Comparison of ENCODE assay signal across 8 mouse cellular contexts in the genomic region with DNA sequence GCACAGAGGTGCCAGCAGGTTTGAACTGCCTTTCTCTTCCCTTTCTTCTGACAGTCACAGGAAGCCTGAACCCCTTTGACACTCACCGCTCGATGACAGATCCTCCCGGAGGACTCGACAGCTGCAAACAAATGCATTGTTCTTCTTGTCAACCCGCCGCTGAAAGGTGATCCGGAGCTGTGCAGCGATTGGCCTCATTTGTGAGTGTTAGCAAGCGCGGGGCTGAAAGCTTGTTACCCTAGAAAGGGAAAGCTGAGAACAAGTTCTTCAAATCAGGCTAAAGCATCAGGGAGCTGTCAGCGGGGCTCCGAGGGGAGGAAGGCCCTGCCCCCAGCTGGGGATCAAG.
DNase-seq lines count a peak whose midpoint lies in the region.

No protein-coding gene starts in this region.

- DNase-seq in R1 (ENCODE audit: low read depth, low spot score): peak; percentile 30
- peak; percentile 77 for DNase-seq in embryo, embryonic 11 days
- peak; percentile 3 to 28 for DNase-seq in heart, postnatal 14 days
- peak; percentile 58 for DNase-seq in mesoderm, embryonic 11.5 days (ENCODE audit: low read depth, low spot score)
- DNase-seq in left cerebral cortex, postnatal 10 days (ENCODE audit: extremely low spot score in 1 of 2, low spot score in 2 of 2): no peak
- no peak for DNase-seq in urinary bladder, postnatal 10 days (ENCODE audit: low spot score)
- no peak for DNase-seq in adrenal gland, postnatal 36 days
- no peak for DNase-seq in MN1 (ENCODE audit: low spot score)

- intact Hi-C loops in heart, postnatal 14 days (cut with DNase I): no loop called here
- intact Hi-C loops in left cerebral cortex, postnatal 10 days (cut with DNase I): no loop called here

Comparison
In these comparisons a context has a peak if more than half of its experiments do, and no peak if none do; other contexts are left out.
1. DNase-seq: peak in R1 (single experiment), embryo, embryonic 11 days (single experiment), heart, postnatal 14 days (2 of 2) and mesoderm, embryonic 11.5 days (single experiment); none in left cerebral cortex, postnatal 10 days (0 of 2), urinary bladder, postnatal 10 days (single experiment), adrenal gland, postnatal 36 days (0 of 2) and MN1 (single experiment).